Mouse (Mus musculus) MEL (cell line): ENCODE results near the gene Usp49.

Experiments used
- BHLHE40 ChIP-seq: IDR thresholded peaks from 2 replicates; pipeline ENCODE4 v1.6.1; 2012; ENCODE audit warnings: low read depth, mild to moderate bottlenecking, inconsistent platforms, low read length, improper control_type of control experiment, borderline replicate concordance
- CHD2 ChIP-seq: IDR thresholded peaks from 2 replicates; pipeline ENCODE4 v1.6.1; 2011; ENCODE audit warnings: low read length, improper control_type of control experiment
- CTCF ChIP-seq, 3 experiments: IDR thresholded peaks in 2 of 3; conservative IDR thresholded peaks in 1 of 3; 2 replicates each; pipeline ENCODE4 v1.5.1; 2011 to 2012; ENCODE audit warnings: low read length in 3 of 3, low read depth in 2 of 3, mild to moderate bottlenecking in 2 of 3, improper control_type of control experiment in 1 of 3, inconsistent platforms in 1 of 3, mixed read lengths in 1 of 3, moderate library complexity in 1 of 3; ENCODE audit not compliant: control insufficient read depth in 1 of 3, insufficient read depth in 1 of 3, poor library complexity in 1 of 3, severe bottlenecking in 1 of 3
- ELF1 ChIP-seq: IDR thresholded peaks from 2 replicates; pipeline ENCODE4 v1.6.1; 2014; ENCODE audit warnings: low read depth, mild to moderate bottlenecking, inconsistent platforms, low read length, improper control_type of control experiment, moderate library complexity
- GATA1 ChIP-seq: IDR thresholded peaks from 2 replicates; pipeline ENCODE4 v1.6.1; 2011; ENCODE audit warnings: low read depth, low read length, improper control_type of control experiment
- MAFK ChIP-seq: IDR thresholded peaks from 2 replicates; pipeline ENCODE4 v1.6.1; 2011; ENCODE audit warnings: low read depth, mild to moderate bottlenecking, low read length, improper control_type of control experiment, borderline replicate concordance
- MAX ChIP-seq: IDR thresholded peaks from 2 replicates; pipeline ENCODE4 v1.6.1; 2011; ENCODE audit warnings: low read length, improper control_type of control experiment
- POLR2A ChIP-seq, 2 experiments: IDR thresholded peaks; 2 replicates each; pipeline ENCODE4 v1.6.1; 2011 to 2012; ENCODE audit warnings: low read length in 2 of 2, mild to moderate bottlenecking in 2 of 2, control low read depth in 1 of 2, improper control_type of control experiment in 1 of 2, low read depth in 1 of 2, moderate library complexity in 1 of 2; ENCODE audit not compliant: control insufficient read depth in 1 of 2, insufficient read depth in 1 of 2, poor library complexity in 1 of 2
- POLR2AphosphoS5 ChIP-seq: IDR thresholded peaks from 2 replicates; pipeline ENCODE4 v1.6.1; 2012; ENCODE audit warnings: low read depth, borderline replicate concordance, mild to moderate bottlenecking, inconsistent platforms, low read length, moderate library complexity, mixed read lengths
- TAL1 ChIP-seq: IDR thresholded peaks from 2 replicates; pipeline ENCODE4 v1.6.1; 2012; ENCODE audit warnings: mild to moderate bottlenecking, inconsistent platforms, low read length, moderate library complexity, mixed read lengths
- TCF12 ChIP-seq: IDR thresholded peaks from 2 replicates; pipeline ENCODE4 v1.6.1; 2014; ENCODE audit warnings: low read depth, mild to moderate bottlenecking, inconsistent platforms, low read length, improper control_type of control experiment, moderate library complexity
- ZC3H11A ChIP-seq: IDR thresholded peaks from 2 replicates; pipeline ENCODE4 v1.6.1; 2012; ENCODE audit warnings: low read depth, mild to moderate bottlenecking, inconsistent platforms, low read length, improper control_type of control experiment

GRCm38 (mm10) chr17:47596839-47597164 is 33.7 kb upstream of the Usp49 start:
- TF ChIP-seq MAFK, result no peak
- no peak for TF ChIP-seq BHLHE40
- TF ChIP-seq POLR2A (IDR thresholded peaks at IDR 0.05; ENCODE audit: control insufficient read depth in 1 of 2, insufficient read depth in 1 of 2, low read depth in 1 of 2, low read length in 2 of 2, poor library complexity in 1 of 2), result no peak
- no peak for TF ChIP-seq CTCF (IDR thresholded peaks at IDR 0.05 in 2 of 3, conservative IDR thresholded peaks at IDR 0.05 in 1 of 3; ENCODE audit: control insufficient read depth in 1 of 3, insufficient read depth in 1 of 3, low read depth in 2 of 3, low read length in 3 of 3, poor library complexity in 1 of 3, severe bottlenecking in 1 of 3)
- no peak for TF ChIP-seq TCF12
- TF ChIP-seq POLR2AphosphoS5, result no peak
- TF ChIP-seq ZC3H11A, result no peak
- no peak for TF ChIP-seq MAX
- no peak for TF ChIP-seq GATA1
- TF ChIP-seq ELF1, result no peak
- TF ChIP-seq TAL1, result no peak
- TF ChIP-seq CHD2, result no peak
